ENCODE assay signal across 8 mouse cellular contexts in genomic region chr7:101725081-101725480, GRCm38 (mm10).
DNase-seq lines count a peak whose midpoint lies in the region; ATAC-seq lines count a peak whose summit lies in the region.

No protein-coding gene starts in this region.

- H3K4me1 ChIP-seq in hindbrain, embryonic 14.5 days (replicated peaks; ENCODE audit: control insufficient read depth, insufficient read depth, low read length): no peaks in the 10 kb centered on the region
- H3K4me1 ChIP-seq in hindbrain, embryonic 12.5 days: peaks cover 10% of the 10 kb centered on the region; the same call in 1 of the 2 replicates
- H3K4me1 ChIP-seq in heart, embryonic 12.5 days (replicated peaks): peaks cover 15% of the 10 kb centered on the region

- WGBS in hindbrain, embryonic 14.5 days: 29% methylated on average over 4 of the region's 4 CpGs
- 25% methylated on average over 4 of the region's 4 CpGs for WGBS in hindbrain, embryonic 12.5 days
- 54% methylated on average over 4 of the region's 4 CpGs for WGBS in heart, embryonic 12.5 days

- no peak overlapping the region for H3K9ac ChIP-seq in hindbrain, embryonic 14.5 days
- H3K9ac ChIP-seq in hindbrain, embryonic 12.5 days: no peak overlapping the region
- no peak overlapping the region for H3K9ac ChIP-seq in heart, embryonic 12.5 days

- H3K27me3 ChIP-seq in hindbrain, embryonic 14.5 days (ENCODE audit: control insufficient read depth, insufficient read depth, low read length): no peaks in the 10 kb centered on the region
- H3K27me3 ChIP-seq in hindbrain, embryonic 12.5 days: no peaks in the 10 kb centered on the region
- H3K27me3 ChIP-seq in heart, embryonic 12.5 days (replicated peaks): no peaks in the 10 kb centered on the region

- no peak overlapping the region for H3K4me3 ChIP-seq in hindbrain, embryonic 14.5 days (replicated peaks; ENCODE audit: low read length)
- no peak overlapping the region for H3K4me3 ChIP-seq in hindbrain, embryonic 12.5 days
- H3K4me3 ChIP-seq in heart, embryonic 12.5 days: no peak overlapping the region

- ATAC-seq in hindbrain, embryonic 14.5 days (ENCODE audit: low FRiP score): no peak
- ATAC-seq in hindbrain, embryonic 12.5 days (ENCODE audit: low FRiP score): no peak
- ATAC-seq in inflammation-experienced regulatory T-cells, adult 6 months: peak; percentile 69
- no peak for ATAC-seq in heart, embryonic 12.5 days (ENCODE audit: insufficient number of reproducible peaks, low FRiP score)

- no peak overlapping the region for H3K27ac ChIP-seq in hindbrain, embryonic 14.5 days
- H3K27ac ChIP-seq in hindbrain, embryonic 12.5 days: no peak overlapping the region
- H3K27ac ChIP-seq in heart, embryonic 12.5 days (ENCODE audit: poor library complexity, severe bottlenecking): no peak overlapping the region

- H3K4me2 ChIP-seq in hindbrain, embryonic 14.5 days (replicated peaks): no peak overlapping the region
- H3K4me2 ChIP-seq in hindbrain, embryonic 12.5 days (replicated peaks): no peak overlapping the region
- H3K4me2 ChIP-seq in heart, embryonic 12.5 days: no peak overlapping the region

- no peaks in the 10 kb centered on the region; the same call in 1 of the 2 replicates for H3K36me3 ChIP-seq in hindbrain, embryonic 14.5 days (replicated peaks; ENCODE audit: control insufficient read depth, insufficient read depth)
- H3K36me3 ChIP-seq in hindbrain, embryonic 12.5 days: no peaks in the 10 kb centered on the region
- H3K36me3 ChIP-seq in heart, embryonic 12.5 days: no peaks in the 10 kb centered on the region

- DNase-seq in hindbrain, embryonic 14.5 days (ENCODE audit: low spot score): peak; percentile 49
- DNase-seq in CD4-positive, CD25-positive, alpha-beta regulatory T cell, adult 2 months (ENCODE audit: low read depth, low spot score): peak; percentile 80
- DNase-seq in ZHBTc4 (ENCODE audit: low read depth, low spot score): peak; percentile 77
- peak; percentile 67 for DNase-seq in naive thymus-derived CD4-positive, alpha-beta T cell, adult 2 months (ENCODE audit: low read depth)
- DNase-seq in left cerebral cortex, adult 18-20 months (ENCODE audit: low spot score in 2 of 2): no peak

- H3K9me3 ChIP-seq in hindbrain, embryonic 14.5 days (ENCODE audit: control insufficient read depth, low read length): no peaks in the 10 kb centered on the region
- H3K9me3 ChIP-seq in hindbrain, embryonic 12.5 days (replicated peaks): no peaks in the 10 kb centered on the region
- H3K9me3 ChIP-seq in heart, embryonic 12.5 days (replicated peaks): no peaks in the 10 kb centered on the region

Comparison
In these comparisons a context has a peak if more than half of its experiments do, and no peak if none do; other contexts are left out.
1. DNase-seq: peak in hindbrain, embryonic 14.5 days (single experiment), CD4-positive, CD25-positive, alpha-beta regulatory T cell, adult 2 months (single experiment), ZHBTc4 (single experiment) and naive thymus-derived CD4-positive, alpha-beta T cell, adult 2 months (single experiment); none in left cerebral cortex, adult 18-20 months (0 of 2).